Mouse (Mus musculus): ENCODE measurements at regions not wholly inside any gene's neighbourhood (a gene's known extent, or its start where the extent isn't known, plus 50 kb on each side); places are given as distances from the start of the nearest gene placed in this dataset.

DNA sequence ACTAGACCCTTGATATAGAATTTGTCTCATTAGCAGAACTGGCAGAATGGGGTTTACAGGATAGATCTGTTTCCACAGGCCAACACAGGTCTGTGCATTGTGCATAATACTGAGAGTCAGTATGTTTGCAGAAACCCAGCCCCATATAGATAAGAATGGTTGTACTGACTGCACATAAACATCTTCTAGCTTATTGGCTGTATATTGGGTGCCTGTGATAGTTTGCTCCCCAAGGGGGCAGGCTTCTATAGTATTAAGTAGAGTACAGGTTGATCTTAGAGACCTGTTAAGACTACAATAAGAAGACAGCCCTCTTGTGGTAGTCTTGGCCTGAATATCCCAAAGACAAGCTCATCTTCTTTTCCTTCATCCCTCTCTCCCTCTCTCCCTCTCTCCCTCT is 90.1 kb upstream of the Tex13c2 start:
- Histone ChIP-seq H3K4me1 (replicated peaks; ENCODE audit: control insufficient read depth, insufficient read depth, low read length) (no peaks in the 10 kb centered on the region), H3K27ac (ENCODE audit: low read depth) (no peak overlapping the region)
- DNase-seq (ENCODE audit: low spot score): no peak

DNA sequence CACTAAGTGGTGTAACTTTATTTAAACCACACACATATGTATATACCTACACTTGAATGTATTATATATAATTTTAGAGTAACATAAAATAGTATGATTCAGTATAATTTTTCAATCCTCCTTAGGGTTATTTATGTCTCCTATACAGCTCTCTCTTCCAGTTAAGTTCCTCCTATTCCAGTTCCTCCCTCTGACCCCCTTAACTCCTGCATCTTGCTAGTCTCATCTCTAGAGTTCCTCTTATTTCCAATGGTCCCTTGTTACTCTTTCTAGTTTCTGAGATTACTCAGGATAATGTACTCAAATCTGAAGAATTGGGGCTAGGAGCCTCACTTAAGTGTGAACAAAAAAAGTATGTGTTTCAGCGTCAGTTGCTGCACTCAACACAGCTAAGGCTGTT is 88.4 kb upstream of the Tex13c2 start:
- no peak overlapping the region for H3K4me3 ChIP-seq (ENCODE audit: low read depth, low read length)
- 97% methylated on average over 1 of the region's 1 CpGs for WGBS
- H3K27ac ChIP-seq (ENCODE audit: low read depth): no peak overlapping the region
- H3K9me3 ChIP-seq (ENCODE audit: control insufficient read depth, low read length): no peaks in the 10 kb centered on the region
- no peaks in the 10 kb centered on the region for H3K27me3 ChIP-seq (replicated peaks; ENCODE audit: control insufficient read depth, insufficient read depth, low read length)
- no peak overlapping the region for H3K9ac ChIP-seq (ENCODE audit: low read length)
- DNase-seq (ENCODE audit: low spot score) (no peak), ATAC-seq (replicated peaks; ENCODE audit: low FRiP score, low TSS enrichment, low read depth) (no peak)
- no peak overlapping the region for H3K4me2 ChIP-seq (ENCODE audit: low read length)
- H3K4me1 ChIP-seq (replicated peaks; ENCODE audit: control insufficient read depth, insufficient read depth, low read length): no peaks in the 10 kb centered on the region
- H3K36me3 ChIP-seq (ENCODE audit: control insufficient read depth, insufficient read depth, low read length): no peaks in the 10 kb centered on the region

More for the DNA sequence above, 90.1 kb upstream of the Tex13c2 start:
- no peak for ATAC-seq (replicated peaks; ENCODE audit: low FRiP score, low TSS enrichment, low read depth)
- H3K36me3 ChIP-seq (ENCODE audit: control insufficient read depth, insufficient read depth, low read length): no peaks in the 10 kb centered on the region
- H3K4me3 ChIP-seq (ENCODE audit: low read depth, low read length): no peak overlapping the region
- no peak overlapping the region for H3K4me2 ChIP-seq (ENCODE audit: low read length)
- no peaks in the 10 kb centered on the region for H3K9me3 ChIP-seq (ENCODE audit: control insufficient read depth, low read length)
- no peak overlapping the region for H3K9ac ChIP-seq (ENCODE audit: low read length)
- H3K27me3 ChIP-seq (replicated peaks; ENCODE audit: control insufficient read depth, insufficient read depth, low read length): no peaks in the 10 kb centered on the region

DNA sequence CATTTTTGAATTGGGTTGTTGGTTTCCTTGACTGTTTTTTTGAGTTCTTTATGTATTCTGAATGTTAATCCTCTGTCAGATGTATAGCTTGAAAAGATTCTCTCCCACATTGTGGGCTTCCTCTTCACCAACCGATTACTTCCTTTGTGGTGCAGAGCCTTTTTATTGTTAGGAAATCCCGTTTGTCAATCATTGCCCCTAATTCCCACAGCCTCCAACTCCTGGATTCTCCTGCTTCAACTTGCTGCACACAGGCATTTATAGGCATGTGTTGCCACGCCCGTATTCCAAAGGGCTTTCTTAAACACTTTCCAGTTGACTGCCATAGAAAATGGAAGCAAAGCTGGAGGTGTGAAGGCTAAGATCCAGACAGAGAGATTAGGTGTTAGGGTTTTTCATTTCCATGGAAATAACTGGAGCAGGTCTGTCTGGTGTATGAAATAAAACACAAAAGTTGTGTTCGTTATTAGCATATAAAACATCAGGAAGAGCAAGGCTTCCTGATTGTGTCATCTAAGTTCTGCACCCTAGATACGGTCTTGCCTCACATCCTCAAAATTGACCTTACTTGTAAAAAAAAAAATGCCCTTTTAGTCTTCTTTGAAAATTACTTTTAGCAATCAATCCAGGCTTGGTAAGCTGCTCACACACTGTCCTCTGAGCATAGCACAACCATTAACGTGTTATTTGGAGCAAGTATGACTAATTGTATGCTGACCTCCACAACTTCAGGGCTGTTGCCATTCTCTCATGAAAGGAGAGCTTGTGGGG is 87.7 kb upstream of the Tex13c2 start:
- DNase-seq (ENCODE audit: low spot score) (no peak), ATAC-seq (replicated peaks; ENCODE audit: low FRiP score, low TSS enrichment, low read depth) (no peak)
- Histone ChIP-seq H3K4me3 (ENCODE audit: low read depth, low read length) (no peak overlapping the region), H3K27me3 (replicated peaks; ENCODE audit: control insufficient read depth, insufficient read depth, low read length) (no peaks in the 10 kb centered on the region), H3K4me1 (replicated peaks; ENCODE audit: control insufficient read depth, insufficient read depth, low read length) (no peaks in the 10 kb centered on the region), H3K9ac (ENCODE audit: low read length) (no peak overlapping the region), H3K36me3 (ENCODE audit: control insufficient read depth, insufficient read depth, low read length) (no peaks in the 10 kb centered on the region), H3K4me2 (ENCODE audit: low read length) (no peak overlapping the region), H3K27ac (ENCODE audit: low read depth) (no peak overlapping the region), H3K9me3 (ENCODE audit: control insufficient read depth, low read length) (no peaks in the 10 kb centered on the region)
- 71% methylated on average over 7 of the region's 7 CpGs for WGBS

DNA sequence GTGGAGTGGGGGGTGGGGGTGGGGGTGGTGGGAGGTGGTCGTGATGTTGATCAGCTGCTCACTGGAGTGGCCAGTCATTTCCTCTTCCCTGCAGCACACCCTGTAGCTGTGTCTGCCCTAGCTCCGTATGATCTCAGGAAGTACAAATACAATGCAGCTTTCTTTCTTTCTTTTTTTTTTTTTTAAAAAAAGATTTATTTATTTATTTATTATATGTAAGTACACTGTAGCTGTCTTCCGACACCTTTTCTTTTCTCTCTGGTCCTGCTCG is 87.2 kb upstream of the Tex13c2 start:
- Histone ChIP-seq H3K36me3 (ENCODE audit: control insufficient read depth, insufficient read depth, low read length) (no peaks in the 10 kb centered on the region), H3K4me3 (ENCODE audit: low read depth, low read length) (no peak overlapping the region), H3K9ac (ENCODE audit: low read length) (no peak overlapping the region), H3K9me3 (ENCODE audit: control insufficient read depth, low read length) (no peaks in the 10 kb centered on the region), H3K27me3 (replicated peaks; ENCODE audit: control insufficient read depth, insufficient read depth, low read length) (no peaks in the 10 kb centered on the region), H3K4me2 (ENCODE audit: low read length) (no peak overlapping the region), H3K4me1 (replicated peaks; ENCODE audit: control insufficient read depth, insufficient read depth, low read length) (no peaks in the 10 kb centered on the region), H3K27ac (ENCODE audit: low read depth) (no peak overlapping the region)
- 55% methylated on average over 4 of the region's 4 CpGs for WGBS
- no peak for ATAC-seq (replicated peaks; ENCODE audit: low FRiP score, low TSS enrichment, low read depth)
- no peak for DNase-seq (ENCODE audit: low spot score)

DNA sequence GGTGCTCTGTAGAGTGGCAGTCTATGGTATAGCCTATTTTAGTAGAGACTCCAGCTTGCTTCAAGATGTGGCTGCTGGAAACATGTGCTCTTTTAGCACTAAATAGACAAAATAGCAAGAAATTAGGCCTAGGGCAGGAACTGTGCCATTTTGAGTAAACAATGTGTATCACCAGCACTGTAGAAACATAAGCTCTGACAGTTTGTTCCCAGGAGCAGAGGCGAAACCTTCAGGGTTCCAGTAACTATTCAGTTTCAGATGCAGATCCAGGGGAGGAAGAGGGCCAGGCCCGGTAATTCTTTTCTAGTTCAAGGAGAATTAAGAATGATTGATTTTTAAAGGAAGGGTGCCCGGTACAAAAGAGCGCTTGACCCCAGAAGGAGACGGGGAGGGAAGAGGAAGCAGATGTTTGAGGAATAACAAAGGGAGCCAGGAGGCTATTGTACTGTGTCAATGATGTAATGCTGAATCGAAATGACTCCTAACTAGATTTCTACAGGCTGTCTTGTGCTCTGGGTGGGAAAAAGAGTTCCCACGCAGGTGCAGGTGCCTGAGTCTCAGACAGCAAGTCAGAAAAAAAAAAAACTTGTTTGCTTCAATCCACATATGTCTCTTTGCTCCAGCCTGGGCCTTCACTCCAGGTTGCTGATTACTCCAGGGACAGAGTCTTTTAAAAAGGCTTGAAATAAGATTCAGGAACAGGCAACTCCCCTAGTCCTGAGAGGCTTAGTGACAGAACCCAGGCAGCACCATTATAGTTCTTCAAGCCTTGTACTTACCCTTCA is 57.4 kb upstream of the Tex13c2 start:
- no peak overlapping the region for H3K4me3 ChIP-seq (ENCODE audit: low read depth, low read length)
- 35% methylated on average over 7 of the region's 7 CpGs for WGBS
- no peak overlapping the region for H3K4me2 ChIP-seq (ENCODE audit: low read length)
- H3K4me1 ChIP-seq (replicated peaks; ENCODE audit: control insufficient read depth, insufficient read depth, low read length): no peaks in the 10 kb centered on the region
- H3K27me3 ChIP-seq (replicated peaks; ENCODE audit: control insufficient read depth, insufficient read depth, low read length): no peaks in the 10 kb centered on the region
- H3K9me3 ChIP-seq (ENCODE audit: control insufficient read depth, low read length): no peaks in the 10 kb centered on the region
- ATAC-seq (replicated peaks; ENCODE audit: low FRiP score, low TSS enrichment, low read depth) (no peak), DNase-seq (ENCODE audit: low spot score) (no peak)
- no peaks in the 10 kb centered on the region for H3K36me3 ChIP-seq (ENCODE audit: control insufficient read depth, insufficient read depth, low read length)
- no peak overlapping the region for H3K9ac ChIP-seq (ENCODE audit: low read length)
- H3K27ac ChIP-seq (ENCODE audit: low read depth): no peak overlapping the region
